Mouse (Mus musculus): ENCODE data around the gene Olfr281.

- TF ChIP-seq CTCF (IDR thresholded peaks at IDR 0.05; ENCODE audit: borderline replicate concordance, insufficient read depth, low read depth, low read length) (peak; percentile 28; the same call in 1 of the 2 replicates), POLR2A (IDR thresholded peaks at IDR 0.05; ENCODE audit: borderline replicate concordance, insufficient read depth, low read length) (no peak)
These were observed 43.9 kb upstream of the Olfr281 start for GRCm38 (mm10) chr15:98408406-98409060.

Data from cerebellum, adult 2 months (tissue).